7 mouse cellular contexts compared by ENCODE assay signal in the genomic region with DNA sequence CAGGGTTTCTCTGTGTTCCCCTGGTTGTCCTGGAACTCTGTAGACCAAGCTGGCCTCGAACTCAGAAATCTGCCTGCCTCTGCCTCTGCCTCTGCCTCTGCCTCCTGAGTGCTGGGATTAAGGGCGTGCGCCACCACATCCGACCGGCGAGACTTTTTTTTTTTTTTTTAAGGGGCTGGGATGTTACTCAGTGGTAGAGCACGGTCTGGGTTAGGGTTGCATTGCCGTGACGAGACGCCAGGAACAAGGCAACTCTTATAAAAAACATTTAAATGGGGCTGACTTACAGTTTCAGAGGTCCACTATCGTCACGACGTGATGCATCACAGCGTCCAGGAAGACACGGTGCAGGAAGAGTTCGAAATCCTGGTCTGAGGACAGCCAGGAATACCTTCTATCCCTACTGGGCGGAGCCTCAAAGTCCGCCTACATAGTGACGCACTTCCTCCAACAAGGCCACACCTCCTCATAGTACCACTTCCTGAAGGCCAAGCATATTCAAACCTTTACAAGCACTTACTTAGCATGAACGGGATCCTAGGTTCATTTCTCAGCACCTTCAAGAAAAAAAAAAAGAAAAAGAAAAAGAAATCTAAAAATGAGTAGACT. TPM values are rescaled to one million over a fixed set of nuclear protein-coding genes. Genes with fewer than 3 reads are reported as not detected.
DNase-seq lines count a peak whose midpoint lies in the region; ATAC-seq and TF ChIP-seq lines count a peak whose summit lies in the region.

Gene Usp7, minus strand, starts transcription at position 360 of the 609 bp plus-strand sequence.

- H3K4me3 ChIP-seq in CH12.LX (replicated peaks in 1 of 3; ENCODE audit: low read depth in 2 of 3, low read length in 2 of 3, poor library complexity in 1 of 3) (no peak within 1 kb of the TSS), ES-E14 (ENCODE audit: insufficient read depth in 1 of 2, low read depth in 1 of 2, low read length in 2 of 2, poor library complexity in 1 of 2, severe bottlenecking in 1 of 2) (peak within 1 kb of the TSS; percentile 90 to 91)
- no peak within 1 kb of the TSS for H3K4me3 ChIP-seq in forebrain, embryonic 11.5 days (ENCODE audit: low read depth, low read length)
- H3K4me3 ChIP-seq in hindbrain, embryonic 10.5 days: no peak within 1 kb of the TSS
- H3K4me3 ChIP-seq in liver, embryonic 12.5 days: no peak within 1 kb of the TSS

- H3K4me1 ChIP-seq in CH12.LX (ENCODE audit: control insufficient read depth in 1 of 2, insufficient read depth in 2 of 2): peaks cover 0 to 3% of the 10 kb centered on the region in 2 experiments; a peak in 1 of 4 replicates
- H3K4me1 ChIP-seq in ES-E14 (ENCODE audit: control insufficient read depth in 2 of 2, insufficient read depth in 2 of 2, low read length in 2 of 2, poor library complexity in 1 of 2): peaks cover 3 to 9% of the 10 kb centered on the region in 2 experiments; a peak in 3 of 4 replicates
- peaks cover 3% of the 10 kb centered on the region; the same call in 1 of the 2 replicates for H3K4me1 ChIP-seq in forebrain, embryonic 11.5 days (replicated peaks; ENCODE audit: control insufficient read depth, insufficient read depth, low read length)
- peaks cover 13% of the 10 kb centered on the region; the same call in 1 of the 2 replicates for H3K4me1 ChIP-seq in hindbrain, embryonic 10.5 days (replicated peaks)
- H3K4me1 ChIP-seq in liver, embryonic 12.5 days: no peaks in the 10 kb centered on the region

- no peaks in the 10 kb centered on the region for H3K79me2 ChIP-seq in CH12.LX (replicated peaks; ENCODE audit: control insufficient read depth, extremely low read depth, insufficient read depth, poor library complexity, severe bottlenecking)

- no peak within 1 kb of the TSS for H3K4me2 ChIP-seq in CH12.LX (ENCODE audit: insufficient read depth, low read depth, poor library complexity, severe bottlenecking)
- H3K4me2 ChIP-seq in forebrain, embryonic 11.5 days (ENCODE audit: low read depth, low read length, severe bottlenecking): no peak within 1 kb of the TSS
- H3K4me2 ChIP-seq in liver, embryonic 12.5 days: no peak within 1 kb of the TSS

- TF ChIP-seq RAD21 in CH12.LX (IDR thresholded peaks at IDR 0.05; ENCODE audit: low read depth, low read length): no peak

- no peak for TF ChIP-seq EP300 in CH12.LX (IDR thresholded peaks at IDR 0.05; ENCODE audit: low read length)

- H3K36me3 ChIP-seq in CH12.LX (replicated peaks in 1 of 2; ENCODE audit: control insufficient read depth in 1 of 2, insufficient read depth in 1 of 2, low read length in 1 of 2): no peaks in the 10 kb centered on the region
- H3K36me3 ChIP-seq in ES-E14 (ENCODE audit: control insufficient read depth, insufficient read depth, low read length, poor library complexity, severe bottlenecking): 0 out of 2 replicates have a peak, but pooled peaks cover 1% of the 10 kb centered on the region
- H3K36me3 ChIP-seq in forebrain, embryonic 11.5 days (ENCODE audit: control insufficient read depth, insufficient read depth, low read length): no peaks in the 10 kb centered on the region
- H3K36me3 ChIP-seq in hindbrain, embryonic 10.5 days: no peaks in the 10 kb centered on the region
- H3K36me3 ChIP-seq in liver, embryonic 12.5 days: no peaks in the 10 kb centered on the region

- H3K27ac ChIP-seq in CH12.LX (ENCODE audit: insufficient read depth, low read depth) (no peak within 1 kb of the TSS), ES-E14 (ENCODE audit: insufficient read depth, low read depth, low read length, poor library complexity, severe bottlenecking) (peak within 1 kb of the TSS; percentile 86)
- H3K27ac ChIP-seq in forebrain, embryonic 11.5 days (ENCODE audit: low read depth, low read length): no peak within 1 kb of the TSS
- H3K27ac ChIP-seq in hindbrain, embryonic 10.5 days: no peak within 1 kb of the TSS
- H3K27ac ChIP-seq in liver, embryonic 12.5 days: no peak within 1 kb of the TSS

- WGBS in forebrain, embryonic 11.5 days: 94% methylated on average over 20 of the region's 20 CpGs
- 93% methylated on average over 20 of the region's 20 CpGs for WGBS in hindbrain, embryonic 10.5 days
- 80% methylated on average over 20 of the region's 20 CpGs for WGBS in liver, embryonic 12.5 days (ENCODE audit: insufficient replicate concordance)

- no peak for ATAC-seq in forebrain, embryonic 11.5 days (replicated peaks; ENCODE audit: low FRiP score)
- no peak for ATAC-seq in liver, embryonic 12.5 days

- H3K9me3 ChIP-seq in CH12.LX (replicated peaks; ENCODE audit: low read length) (no peaks in the 10 kb centered on the region), ES-E14 (ENCODE audit: control insufficient read depth, insufficient read depth, low read depth, low read length) (no peaks in the 10 kb centered on the region)
- no peaks in the 10 kb centered on the region for H3K9me3 ChIP-seq in forebrain, embryonic 11.5 days (ENCODE audit: control insufficient read depth, low read length)
- no peaks in the 10 kb centered on the region for H3K9me3 ChIP-seq in hindbrain, embryonic 10.5 days
- no peaks in the 10 kb centered on the region for H3K9me3 ChIP-seq in liver, embryonic 12.5 days (replicated peaks)

- no peak for TF ChIP-seq CTCF in CH12.LX (conservative IDR thresholded peaks at IDR 0.05 in 1 of 2, IDR thresholded peaks at IDR 0.05 in 1 of 2; ENCODE audit: low read depth in 2 of 2, low read length in 2 of 2)

- H3K9ac ChIP-seq in CH12.LX (ENCODE audit: insufficient read depth, low read depth): no peak within 1 kb of the TSS
- peak within 1 kb of the TSS; percentile 81 for H3K9ac ChIP-seq in ES-E14 (ENCODE audit: insufficient read depth, low read depth, low read length, poor library complexity, severe bottlenecking)
- no peak within 1 kb of the TSS for H3K9ac ChIP-seq in forebrain, embryonic 11.5 days (ENCODE audit: low read length)
- H3K9ac ChIP-seq in liver, embryonic 12.5 days: no peak within 1 kb of the TSS

- no peaks in the 10 kb centered on the region for H3K27me3 ChIP-seq in CH12.LX (replicated peaks)
- H3K27me3 ChIP-seq in forebrain, embryonic 11.5 days (ENCODE audit: control insufficient read depth, insufficient read depth, low read length): no peaks in the 10 kb centered on the region
- H3K27me3 ChIP-seq in hindbrain, embryonic 10.5 days (ENCODE audit: insufficient read depth, poor library complexity, severe bottlenecking): no peaks in the 10 kb centered on the region
- peaks cover 6% of the 10 kb centered on the region; the same call in 1 of the 2 replicates for H3K27me3 ChIP-seq in liver, embryonic 12.5 days (replicated peaks)

- dilution Hi-C loops in CH12.LX (cut with MboI; ENCODE audit: extremely low pct_ligation_motif_present, extremely low pct_unique_long_range_greater_than_20kb, low sequenced_read_pairs): no loop called here

- DNase-seq in CH12.LX (ENCODE audit: extremely low read depth) (no peak), ES-E14 (ENCODE audit: low read depth, low spot score) (peak; percentile 89)
- no peak for DNase-seq in forebrain, embryonic 11.5 days (ENCODE audit: low spot score)
- DNase-seq in hindbrain, embryonic 10.5 days (ENCODE audit: low spot score): no peak
- peak; percentile 78 for DNase-seq in testis, postnatal 14 days (ENCODE audit: low spot score)
- DNase-seq in right cerebral cortex, postnatal 25 days: no peak

- in situ Hi-C loops in CH12.LX (cut with MboI; ENCODE audit: low pct_ligation_motif_present, low pct_unique_long_range_greater_than_20kb, low sequenced_read_pairs) (no loop called here), ES-E14 (cut with MboI; ENCODE audit: low sequenced_read_pairs in 2 of 2, unreplicated experiment in 2 of 2) (no loop called here)

- TF ChIP-seq POLR2A in CH12.LX (IDR thresholded peaks at IDR 0.05; ENCODE audit: low read depth, low read length): no peak

TF ChIP-seq in CH12.LX, 34 proteins besides CTCF, POLR2A, EP300 and RAD21:
- TF ChIP-seq POLR2AphosphoS2 (IDR thresholded peaks at IDR 0.05; ENCODE audit: low read depth, low read length): no peak
- TF ChIP-seq MAX (IDR thresholded peaks at IDR 0.05; ENCODE audit: low read length): no peak
- TF ChIP-seq CHD2 (IDR thresholded peaks at IDR 0.05; ENCODE audit: low read length): no peak
- TF ChIP-seq ZKSCAN1 (IDR thresholded peaks at IDR 0.05; ENCODE audit: borderline replicate concordance, low read depth, low read length): no peak

TF ChIP-seq in ES-E14, 5 proteins besides CTCF, POLR2A, EP300 and RAD21:
- TF ChIP-seq CHD2 (IDR thresholded peaks at IDR 0.05; ENCODE audit: low read depth, low read length) (no peak), MAFK (IDR thresholded peaks at IDR 0.05; ENCODE audit: insufficient read depth, low read depth, low read length) (no peak), HCFC1 (IDR thresholded peaks at IDR 0.05; ENCODE audit: borderline replicate concordance, insufficient read depth, low read length) (peak; percentile 54; the same call in 1 of the 2 replicates), ZNF384 (IDR thresholded peaks at IDR 0.05; ENCODE audit: low read depth, low read length) (peak; percentile 96), ZC3H11A (IDR thresholded peaks at IDR 0.05; ENCODE audit: borderline replicate concordance, low read depth, low read length) (no peak)

RNA-seq across cellular contexts. Expression of gene Usp7, which starts in this region (rescaled TPM):
- total RNA-seq in CH12.LX (2012; rRNA removed): 113 and 140 TPM in 2 replicates
- 143 and 169 TPM in 2 replicates for total RNA-seq in CH12.LX (2014; rRNA removed)
- 156 and 169 TPM in 2 replicates for polyA plus RNA-seq in CH12.LX (2012; ENCODE audit: insufficient read length, low read depth)
- 242 and 291 TPM in 2 replicates for total RNA-seq in ES-E14 (2012; rRNA removed)
- polyA plus RNA-seq in forebrain, embryonic 11.5 days (2014; fragmentation: Nextera tagmentation; extraction: Ambion mirVana): 45.7 and 47.4 TPM in 2 replicates
- polyA plus RNA-seq in hindbrain, embryonic 10.5 days (2016; fragmentation: Nextera tagmentation; extraction: Ambion mirVana): 23.3 and 29.8 TPM in 2 replicates
- 32.9 and 33.5 TPM in 2 replicates for polyA plus RNA-seq in liver, embryonic 12.5 days (2016; fragmentation: Nextera tagmentation; extraction: Ambion mirVana)

Comparison
In these comparisons a context has a peak if more than half of its experiments do, and no peak if none do; other contexts are left out.
1. DNase-seq: peak in ES-E14 (single experiment) and testis, postnatal 14 days (single experiment); none in CH12.LX (single experiment), forebrain, embryonic 11.5 days (single experiment), hindbrain, embryonic 10.5 days (single experiment) and right cerebral cortex, postnatal 25 days (single experiment).
2. H3K4me3 ChIP-seq: peak in ES-E14 (2 of 2); none in CH12.LX (0 of 3), forebrain, embryonic 11.5 days (single experiment), hindbrain, embryonic 10.5 days (single experiment) and liver, embryonic 12.5 days (single experiment).